Mouse (Mus musculus) myocyte (in vitro differentiated cells): ENCODE data around the gene Bik. TPM values are rescaled to one million over a fixed set of nuclear protein-coding genes. Genes with fewer than 3 reads are reported as not detected.

Experiments used
- H3K27me3 ChIP-seq: one replicate; pipeline ENCODE4 v1.6.1; 2011; ENCODE audit not compliant: control insufficient read depth, insufficient read depth, insufficient read length
- H3K36me3 ChIP-seq: one replicate; pipeline ENCODE4 v1.6.1; 2011; ENCODE audit not compliant: control insufficient read depth, insufficient read depth
- H3K4me2 ChIP-seq: one replicate; pipeline ENCODE4 v1.6.1; 2011; ENCODE audit warnings: low read depth, control low read depth
- H3K4me3 ChIP-seq: one replicate; pipeline ENCODE4 v1.5.1; 2011; ENCODE audit warnings: mild to moderate bottlenecking, control low read depth, moderate library complexity
- H3K79me2 ChIP-seq: one replicate; pipeline ENCODE4 v1.6.1; 2011; ENCODE audit not compliant: control insufficient read depth, insufficient read depth
- H3ac ChIP-seq: one replicate; pipeline ENCODE4 v1.6.1; 2011; ENCODE audit not compliant: control insufficient read depth, insufficient read length
- CEBPB ChIP-seq: IDR thresholded peaks from 2 replicates; pipeline ENCODE4 v1.6.1; 2011; ENCODE audit warnings: mild to moderate bottlenecking, moderate library complexity; ENCODE audit not compliant: poor library complexity, insufficient read depth, severe bottlenecking
- E2F4 ChIP-seq: IDR thresholded peaks from one replicate; pipeline ENCODE4 v1.6.1; 2011; ENCODE audit warnings: mild to moderate bottlenecking, control low read depth, moderate library complexity; ENCODE audit not compliant: insufficient read depth
- MAX ChIP-seq: IDR thresholded peaks from one replicate; pipeline ENCODE4 v1.6.1; 2011; ENCODE audit warnings: low read depth, mild to moderate bottlenecking, control low read depth
- MYOD1 ChIP-seq, 3 experiments: IDR thresholded peaks; one replicate each; pipeline ENCODE4 v1.6.1; 2011; ENCODE audit warnings: control low read depth in 2 of 3, low read depth in 2 of 3, mild to moderate bottlenecking in 2 of 3, moderate library complexity in 1 of 3; ENCODE audit not compliant: insufficient read length in 2 of 3, control insufficient read depth in 1 of 3
- MYOG ChIP-seq, 3 experiments: IDR thresholded peaks; one replicate each; pipeline ENCODE4 v1.6.1; 2011; ENCODE audit warnings: control low read depth in 2 of 3, low read depth in 2 of 3, mild to moderate bottlenecking in 2 of 3; ENCODE audit not compliant: insufficient read length in 2 of 3, control insufficient read depth in 1 of 3, insufficient read depth in 1 of 3
- POLR2A ChIP-seq: IDR thresholded peaks from one replicate; pipeline ENCODE4 v1.6.1; 2011; ENCODE audit warnings: low read depth, mild to moderate bottlenecking, control low read depth, moderate library complexity; ENCODE audit not compliant: insufficient read length
- POLR2AphosphoS2 ChIP-seq: IDR thresholded peaks from one replicate; pipeline ENCODE4 v1.6.1; 2011; ENCODE audit warnings: low read depth, control low read depth; ENCODE audit not compliant: insufficient read length
- REST ChIP-seq: IDR thresholded peaks from one replicate; pipeline ENCODE4 v1.6.1; 2011; ENCODE audit warnings: mild to moderate bottlenecking, control low read depth, moderate library complexity; ENCODE audit not compliant: insufficient read depth, insufficient read length
- SRF ChIP-seq: IDR thresholded peaks from one replicate; pipeline ENCODE4 v1.6.1; 2011; ENCODE audit warnings: low read depth; ENCODE audit not compliant: control insufficient read depth, insufficient read length
- TCF12 ChIP-seq: IDR thresholded peaks from one replicate; pipeline ENCODE4 v1.6.1; 2011; ENCODE audit warnings: mild to moderate bottlenecking, control low read depth; ENCODE audit not compliant: poor library complexity, insufficient read depth, severe bottlenecking
- TCF3 ChIP-seq: IDR thresholded peaks from one replicate; pipeline ENCODE4 v1.6.1; 2011; ENCODE audit warnings: low read depth, control low read depth; ENCODE audit not compliant: insufficient read length
- USF1 ChIP-seq: IDR thresholded peaks from one replicate; pipeline ENCODE4 v1.6.1; 2011; ENCODE audit warnings: low read depth, mild to moderate bottlenecking, control low read depth, moderate library complexity
- polyA plus RNA-seq: library from polyadenylated mRNA; unstranded; fragments of >200 nt; fragmentation: generic; extraction: Trizol; gene quantifications from one replicate; pipeline ENCODE4 v1.2.1, GENCODE M21; 2012; ENCODE audit warnings: missing spikeins

The Bik gene
- polyA plus RNA-seq, 1 experiment, result 1.3 TPM

DNA sequence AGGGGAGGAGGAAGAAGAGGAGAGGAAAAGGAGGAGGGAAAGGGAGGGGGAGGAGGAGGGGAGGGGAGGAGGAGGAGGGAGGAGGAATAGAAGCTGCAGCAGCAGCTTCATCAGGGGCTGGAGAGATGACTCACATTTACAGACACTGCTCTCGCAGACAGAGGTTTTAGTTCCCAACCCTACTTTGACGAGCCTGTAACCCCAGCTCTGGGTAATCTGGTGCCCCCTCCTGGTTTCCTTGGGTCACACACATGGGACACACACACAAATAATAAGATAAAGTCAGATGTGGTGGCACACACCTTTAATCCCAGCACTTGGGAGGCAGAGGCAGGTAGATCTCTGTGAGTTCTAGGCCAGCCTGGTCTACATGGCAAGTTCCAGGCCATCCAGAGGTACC is 43.2 kb upstream of the Bik start:
- Histone ChIP-seq H3K27me3 (no peaks in the 10 kb centered on the region), H3K36me3 (peaks cover 4% of the 10 kb centered on the region), H3ac (no peak overlapping the region), H3K4me3 (no peak overlapping the region), H3K4me2 (peak overlapping the region; percentile 26), H3K79me2 (no peaks in the 10 kb centered on the region)
- no peak for TF ChIP-seq USF1
- TF ChIP-seq MYOD1 (IDR thresholded peaks at IDR 0.05; ENCODE audit: control insufficient read depth in 1 of 3, insufficient read length in 2 of 3, low read depth in 2 of 3), result no peak
- TF ChIP-seq POLR2A, result no peak
- TF ChIP-seq E2F4, result no peak
- no peak for TF ChIP-seq REST
- no peak for TF ChIP-seq MAX
- no peak for TF ChIP-seq CEBPB
- no peak for TF ChIP-seq POLR2AphosphoS2
- TF ChIP-seq MYOG (IDR thresholded peaks at IDR 0.05; ENCODE audit: control insufficient read depth in 1 of 3, insufficient read depth in 1 of 3, insufficient read length in 2 of 3, low read depth in 2 of 3), result no peak
- TF ChIP-seq TCF12, result no peak
- no peak for TF ChIP-seq SRF
- TF ChIP-seq TCF3, result no peak

DNA sequence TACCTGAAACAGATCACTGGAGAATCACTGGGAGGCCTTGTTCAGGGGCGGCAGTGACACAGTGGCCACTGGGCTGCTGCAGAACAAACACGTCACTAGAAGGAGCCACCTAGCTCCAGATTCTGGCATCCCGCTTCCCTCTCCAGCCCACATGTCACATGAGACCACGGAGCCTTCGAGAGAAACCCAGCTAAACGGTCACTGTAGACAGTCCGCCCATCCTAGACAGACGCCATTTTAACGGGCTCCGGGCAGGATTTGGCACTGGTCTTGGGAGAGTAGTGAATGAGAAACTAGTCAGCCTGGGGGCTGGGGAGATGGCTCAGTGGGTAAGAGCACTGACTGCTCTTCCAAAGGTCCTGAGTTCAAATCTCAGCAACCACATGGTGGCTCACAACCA is 42.4 kb upstream of the Bik start:
- no peaks in the 10 kb centered on the region for H3K79me2 ChIP-seq
- H3K36me3 ChIP-seq, result peaks cover 4% of the 10 kb centered on the region
- H3K4me2 ChIP-seq, result no peak overlapping the region
- no peak overlapping the region for H3K4me3 ChIP-seq
- TF ChIP-seq E2F4 (no peak), TCF12 (no peak), POLR2AphosphoS2 (no peak), MYOG (IDR thresholded peaks at IDR 0.05; ENCODE audit: control insufficient read depth in 1 of 3, insufficient read depth in 1 of 3, insufficient read length in 2 of 3, low read depth in 2 of 3) (no peak), POLR2A (no peak), CEBPB (no peak), REST (no peak)
- H3K27me3 ChIP-seq, result no peaks in the 10 kb centered on the region
- no peak overlapping the region for H3ac ChIP-seq

DNA sequence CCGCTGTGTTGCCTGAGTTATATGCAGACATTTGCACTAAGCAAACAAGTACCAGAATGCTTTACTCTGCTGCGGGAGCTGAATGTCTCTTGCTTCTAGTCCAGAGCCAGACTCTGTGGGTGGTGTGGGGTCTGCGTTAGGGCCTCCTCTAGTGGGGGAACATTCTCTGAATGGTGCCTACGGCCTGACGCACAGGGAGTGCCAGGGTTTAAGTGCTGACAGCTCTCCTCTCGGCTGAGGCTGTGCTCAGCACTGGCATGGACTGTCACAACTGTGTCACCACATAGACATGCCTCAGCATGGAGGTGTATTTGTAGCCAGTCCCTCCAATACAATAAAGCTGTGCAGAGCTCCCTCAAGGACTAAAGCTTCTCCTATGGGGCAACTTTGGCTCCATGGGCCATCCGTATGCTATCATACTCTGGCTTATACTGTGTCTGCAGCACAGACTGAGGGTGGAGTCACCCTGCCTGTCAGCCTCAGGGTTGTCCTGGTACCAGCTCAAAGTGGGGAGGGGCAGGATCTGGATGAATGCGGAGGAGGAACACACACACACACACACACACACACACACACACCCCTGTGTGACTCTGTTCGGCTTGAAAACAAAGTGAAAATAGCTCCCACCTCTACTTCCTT is 39.1 kb upstream of the Bik start:
- H3ac ChIP-seq, result no peak overlapping the region
- peaks cover 18% of the 10 kb centered on the region for H3K36me3 ChIP-seq
- no peak overlapping the region for H3K4me2 ChIP-seq
- TF ChIP-seq MAX (no peak), TCF3 (no peak), POLR2AphosphoS2 (no peak), USF1 (no peak)
- no peaks in the 10 kb centered on the region for H3K27me3 ChIP-seq
- no peaks in the 10 kb centered on the region for H3K79me2 ChIP-seq
- H3K4me3 ChIP-seq, result no peak overlapping the region

DNA sequence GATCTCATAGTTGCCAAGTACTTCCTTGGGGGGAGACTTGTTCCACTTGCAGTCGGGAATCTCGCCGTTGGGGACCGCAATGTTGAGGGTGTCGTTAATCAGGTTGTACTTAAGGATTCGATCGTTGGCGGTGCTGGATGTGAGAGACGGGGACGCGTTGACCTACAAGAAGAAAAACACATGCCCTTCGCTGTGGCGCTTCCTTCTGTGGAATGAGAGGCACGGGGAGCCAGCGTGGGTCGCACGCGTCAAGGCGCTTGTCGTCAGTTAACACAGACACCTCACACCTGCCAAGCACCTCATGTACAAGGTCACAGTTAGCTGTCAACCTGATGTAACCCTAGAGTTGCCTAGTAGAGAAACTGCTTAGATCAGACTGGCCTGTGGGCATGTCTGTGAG is 37.2 kb upstream of the Bik start:
- no peak overlapping the region for H3K4me3 ChIP-seq
- H3K4me2 ChIP-seq, result no peak overlapping the region
- no peak overlapping the region for H3ac ChIP-seq
- H3K27me3 ChIP-seq, result no peaks in the 10 kb centered on the region
- no peak for TF ChIP-seq TCF3
- TF ChIP-seq MYOD1 (IDR thresholded peaks at IDR 0.05; ENCODE audit: control insufficient read depth in 1 of 3, insufficient read length in 2 of 3, low read depth in 2 of 3), result no peak
- no peak for TF ChIP-seq POLR2A
- TF ChIP-seq CEBPB, result no peak
- TF ChIP-seq MYOG (IDR thresholded peaks at IDR 0.05; ENCODE audit: control insufficient read depth in 1 of 3, insufficient read depth in 1 of 3, insufficient read length in 2 of 3, low read depth in 2 of 3), result no peak
- TF ChIP-seq POLR2AphosphoS2, result no peak
- TF ChIP-seq SRF, result no peak
- TF ChIP-seq MAX, result no peak
- TF ChIP-seq TCF12, result no peak
- no peak for TF ChIP-seq USF1
- TF ChIP-seq E2F4, result no peak
- no peak for TF ChIP-seq REST
- peaks cover 26% of the 10 kb centered on the region for H3K36me3 ChIP-seq
- H3K79me2 ChIP-seq, result no peaks in the 10 kb centered on the region

DNA sequence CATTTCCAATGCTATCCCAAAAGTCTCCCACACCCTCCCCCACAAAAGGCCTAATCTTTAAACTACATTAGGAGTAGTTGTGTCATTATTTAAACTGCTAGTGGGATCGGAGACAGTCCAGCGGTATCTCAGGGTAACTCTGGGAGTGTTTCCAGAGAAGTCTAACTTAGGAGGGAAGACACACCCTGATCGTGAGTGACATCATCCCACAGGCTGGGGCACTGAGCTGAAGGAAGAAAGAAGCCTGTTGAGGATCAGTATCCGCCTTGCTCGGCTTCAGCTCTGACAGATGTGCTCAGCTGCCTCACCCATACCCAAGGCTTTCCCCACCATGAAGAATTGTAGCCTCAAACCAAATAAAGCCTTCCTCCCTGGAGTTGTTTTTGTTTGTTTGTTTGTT is 34.8 kb upstream of the Bik start:
- Histone ChIP-seq H3K4me2 (peak overlapping the region; percentile 41), H3ac (no peak overlapping the region), H3K79me2 (no peaks in the 10 kb centered on the region), H3K36me3 (peaks cover 22% of the 10 kb centered on the region), H3K4me3 (no peak overlapping the region), H3K27me3 (no peaks in the 10 kb centered on the region)
- TF ChIP-seq CEBPB, result no peak
- TF ChIP-seq MYOD1 (IDR thresholded peaks at IDR 0.05; ENCODE audit: control insufficient read depth in 1 of 3, insufficient read length in 2 of 3, low read depth in 2 of 3), result peak in 1 of 3 experiments; percentile 19
